Mouse (Mus musculus): ENCODE data around the gene Stard8.
"Not testable (repeated sequence)": the region's sequence is repeated elsewhere in the genome, so short reads cannot be mapped to it uniquely, and the experiment has no call there.

Gene Stard8

DNA sequence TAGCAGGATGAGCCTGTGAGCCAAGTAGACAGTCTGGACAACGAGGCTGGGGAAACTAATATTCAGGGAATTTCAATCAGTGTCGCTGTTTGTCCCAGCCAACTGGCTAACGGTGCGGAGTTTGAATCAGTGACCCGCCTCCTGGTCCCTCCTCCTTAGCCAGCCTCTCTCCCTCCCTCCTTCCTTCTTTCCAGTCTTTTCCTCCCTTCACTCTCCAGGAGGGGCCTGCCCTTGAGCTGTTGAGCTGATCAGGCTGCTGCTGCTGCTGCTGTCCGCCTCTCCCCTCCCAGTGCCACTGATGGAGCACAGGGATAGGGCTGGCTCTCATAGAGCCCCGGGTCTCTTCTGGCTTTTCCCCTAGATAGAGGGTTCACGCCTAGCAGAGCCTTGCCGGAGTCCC is at the start of gene Stard8:
Gene Stard8, plus strand, starts transcription at position 203 of the 400 bp plus-strand sequence.
- no peak for DNase-seq (ENCODE audit: low spot score in 2 of 2)

- peak in 1 of 2 experiments; percentile 12 for DNase-seq (ENCODE audit: low spot score in 2 of 2)
Observed at GRCm38 (mm10) chrX:98953941-98954340, 49.1 kb upstream of the Stard8 start.

- DNase-seq (ENCODE audit: low spot score in 2 of 2): no peak
Observed at GRCm38 (mm10) chrX:98958287-98958686, 44.8 kb upstream of the Stard8 start.

GRCm38 (mm10) chrX:98959050-98959449 is 44.0 kb upstream of the Stard8 start:
- no peak for DNase-seq (ENCODE audit: low spot score in 2 of 2)

DNA sequence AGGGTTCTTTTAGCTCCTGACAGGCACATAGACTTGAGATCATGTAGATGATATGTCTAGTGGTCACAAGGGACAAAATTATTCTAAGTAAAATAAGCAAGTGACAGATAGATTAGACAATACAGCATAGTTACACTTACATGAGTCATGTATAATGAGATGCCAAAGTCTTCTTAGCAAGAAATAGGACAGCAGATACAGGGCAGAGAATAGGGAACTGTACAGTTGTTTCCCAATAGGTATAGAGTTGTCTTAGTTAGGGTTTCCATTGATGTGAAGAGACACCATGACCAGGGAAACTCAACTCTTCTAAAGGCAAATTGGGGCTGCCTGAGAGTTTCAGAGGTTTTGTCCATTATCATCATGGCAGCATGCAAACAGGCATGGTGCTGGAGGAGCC is 39.3 kb upstream of the Stard8 start:
- no peak for DNase-seq (ENCODE audit: low spot score in 2 of 2)

DNA sequence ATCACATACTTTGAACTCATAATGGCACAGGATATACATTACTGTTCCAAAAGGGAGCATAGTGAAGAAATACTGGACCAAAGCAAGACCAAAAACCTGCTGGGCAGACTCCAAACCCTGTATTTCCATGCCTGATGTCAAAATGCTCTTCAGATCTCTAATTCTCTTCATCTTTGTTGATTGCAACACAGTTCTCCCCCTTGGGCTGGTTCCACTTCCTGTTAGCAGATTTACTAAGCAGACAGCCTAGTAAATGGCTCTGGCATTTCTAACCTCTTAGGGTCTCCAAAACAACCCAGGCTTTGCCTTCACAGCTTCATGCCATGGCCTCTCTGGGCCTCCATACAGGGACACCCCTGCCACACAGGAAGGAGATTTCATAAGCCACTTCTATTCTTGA is 38.5 kb upstream of the Stard8 start:
- DNase-seq (ENCODE audit: low spot score in 2 of 2): no peak

GRCm38 (mm10) chrX:98986611-98987010 is 16.4 kb upstream of the Stard8 start:
- not testable (repeated sequence) for DNase-seq (ENCODE audit: low spot score in 2 of 2)

- peak; percentile 31 to 42 for DNase-seq (ENCODE audit: low spot score in 2 of 2)
Observed at GRCm38 (mm10) chrX:98989574-98989973, 13.5 kb upstream of the Stard8 start.

GRCm38 (mm10) chrX:99002065-99002464 is 983 bp upstream of the Stard8 start:
- no peak for DNase-seq (ENCODE audit: low spot score in 2 of 2)

DNA sequence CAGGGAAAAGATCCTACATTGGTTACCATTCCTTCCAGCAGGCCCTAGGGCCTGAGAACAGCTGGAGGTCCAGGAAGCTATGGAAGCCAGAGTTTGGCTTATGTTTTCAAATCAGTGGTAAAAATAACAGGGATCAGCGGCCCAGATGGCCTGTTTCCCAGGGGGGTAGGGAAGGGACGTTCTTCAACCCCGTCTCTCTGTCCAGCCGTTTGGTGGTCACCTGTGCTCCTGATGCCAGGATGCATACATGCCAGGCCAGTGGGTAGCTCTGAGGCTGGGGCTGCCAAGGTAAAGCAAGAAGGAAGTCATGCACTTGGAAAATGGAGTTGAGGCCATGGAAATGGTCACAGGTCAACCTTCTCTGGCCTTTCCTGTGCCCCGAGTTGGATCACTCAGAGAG is 7.5 kb downstream of the Stard8 start:
- DNase-seq (ENCODE audit: low spot score in 2 of 2): no peak

GRCm38 (mm10) chrX:99011281-99011680 is 8.2 kb downstream of the Stard8 start:
- DNase-seq (ENCODE audit: low spot score in 2 of 2): no peak

DNA sequence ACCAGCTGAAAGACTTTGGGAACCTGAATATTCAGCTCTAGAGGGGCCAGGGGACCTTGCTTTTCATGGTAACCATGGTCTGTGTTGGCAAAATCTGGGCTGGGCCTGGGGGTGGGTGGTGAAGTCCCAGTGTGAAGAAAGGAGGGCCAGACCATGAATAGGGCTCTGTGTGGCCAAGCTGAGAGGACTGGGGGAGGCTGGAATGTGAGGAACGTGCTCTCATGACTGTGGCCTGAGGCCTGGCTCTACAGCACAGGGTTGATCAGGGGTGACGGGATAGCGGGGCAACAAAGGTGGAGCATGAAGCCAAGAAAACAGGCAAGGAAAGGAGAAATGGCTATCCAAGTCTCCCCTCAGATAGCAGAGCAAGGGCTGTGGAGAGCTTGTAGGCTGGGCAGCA is 9.4 kb downstream of the Stard8 start:
- no peak for DNase-seq (ENCODE audit: low spot score in 2 of 2)

GRCm38 (mm10) chrX:99015705-99016104 is 12.7 kb downstream of the Stard8 start:
- no peak for DNase-seq (ENCODE audit: low spot score in 2 of 2)

- no peak for DNase-seq (ENCODE audit: low spot score in 2 of 2)
Observed at GRCm38 (mm10) chrX:99016987-99017386, 13.9 kb downstream of the Stard8 start.

GRCm38 (mm10) chrX:99017874-99018273 is 14.8 kb downstream of the Stard8 start:
- DNase-seq (ENCODE audit: low spot score in 2 of 2): peak in 1 of 2 experiments; percentile 14

- no peak for DNase-seq (ENCODE audit: low spot score in 2 of 2)
Observed at GRCm38 (mm10) chrX:99019303-99019702, 16.3 kb downstream of the Stard8 start.

DNA sequence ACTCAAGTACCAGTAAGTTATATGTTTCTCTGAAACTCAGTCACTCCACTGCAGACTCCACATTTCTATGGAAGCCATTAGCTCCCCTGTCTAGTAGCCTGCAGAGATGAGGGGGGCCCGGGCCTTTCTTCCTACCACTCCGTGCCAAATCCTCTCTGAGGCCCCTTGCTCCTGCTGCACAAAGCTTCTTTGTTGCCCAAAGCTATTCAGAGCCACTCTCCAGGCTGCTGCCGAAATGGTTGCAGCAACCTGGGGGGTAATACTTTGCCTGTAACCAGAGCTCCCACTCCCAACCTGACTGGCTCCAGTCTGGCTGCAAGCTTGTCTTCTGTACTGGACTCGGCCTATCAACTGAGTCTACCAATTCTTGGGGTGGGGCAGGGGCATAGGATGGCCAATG is 17.2 kb downstream of the Stard8 start:
- no peak for DNase-seq (ENCODE audit: low spot score in 2 of 2)

DNA sequence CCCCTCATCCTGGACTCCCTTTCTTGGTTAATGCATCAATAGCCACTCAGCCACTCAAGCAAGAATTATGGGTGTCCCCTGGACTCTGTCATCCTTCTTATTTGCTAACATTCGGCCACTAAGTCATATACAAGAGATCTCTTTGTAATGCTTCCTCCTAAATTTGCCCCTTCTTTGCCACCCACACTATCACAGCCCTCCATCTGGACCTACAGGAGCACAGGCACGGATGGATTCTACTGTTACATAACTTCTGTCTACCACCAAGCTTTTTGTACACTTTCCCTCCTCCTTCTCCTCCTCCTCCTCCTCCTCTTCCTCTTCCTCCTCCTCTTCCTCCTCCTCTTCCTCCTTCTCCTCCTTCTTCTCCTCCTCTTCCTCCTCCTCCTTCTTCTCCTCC is 18.5 kb downstream of the Stard8 start:
- DNase-seq (ENCODE audit: low spot score in 2 of 2): no peak

DNA sequence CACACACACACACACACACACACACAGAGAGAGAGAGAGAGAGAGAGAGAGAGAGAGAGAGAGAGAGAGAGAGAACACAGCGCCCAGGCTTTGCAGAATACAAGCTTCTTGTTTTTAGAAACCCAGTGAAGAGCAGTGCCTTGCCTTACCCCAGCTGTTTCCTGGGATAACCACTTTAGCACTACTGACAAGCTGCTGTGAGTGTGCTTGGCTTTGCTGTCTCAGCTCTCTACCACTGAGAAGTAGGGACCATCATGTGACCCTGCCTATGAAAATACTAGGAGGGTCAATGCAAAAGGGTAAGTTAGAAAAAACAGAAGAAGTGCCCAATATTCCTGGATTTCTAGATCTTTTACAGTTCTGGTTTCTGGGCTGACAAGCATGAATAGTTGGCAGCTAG is 20.9 kb downstream of the Stard8 start:
- DNase-seq (ENCODE audit: low spot score in 2 of 2): no peak

- DNase-seq (ENCODE audit: low spot score in 2 of 2): no peak
Observed at GRCm38 (mm10) chrX:99035407-99035806, 32.4 kb downstream of the Stard8 start.

DNA sequence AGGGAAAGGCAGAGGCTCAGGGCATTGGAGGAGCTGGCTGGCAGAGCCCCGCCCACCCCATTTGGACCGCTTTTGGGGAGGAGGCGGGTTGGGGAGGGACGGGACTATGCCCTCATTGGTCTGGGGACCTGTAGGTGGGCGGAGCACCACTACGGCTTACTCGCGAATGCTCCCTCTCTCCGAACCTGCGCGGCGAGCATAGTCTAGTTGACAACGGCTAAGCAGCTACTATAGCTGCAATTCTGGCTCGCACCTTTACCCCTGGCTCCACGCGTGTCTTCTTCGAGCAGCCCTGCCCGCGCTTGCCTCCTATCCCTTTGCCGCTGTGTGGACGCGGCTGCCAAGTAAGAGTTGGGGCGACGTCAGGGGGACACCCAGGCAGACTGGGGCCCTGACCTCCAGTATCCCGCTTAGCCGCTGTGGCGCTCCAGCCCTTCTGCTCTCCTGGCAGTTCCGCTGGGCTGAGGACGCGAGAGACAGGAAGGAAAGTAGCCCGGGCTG is 39.5 kb downstream of the Stard8 start:
- DNase-seq (ENCODE audit: low spot score in 2 of 2): peak; percentile 63 to 75

- DNase-seq (ENCODE audit: low spot score in 2 of 2): no peak
Observed at GRCm38 (mm10) chrX:99043275-99043674, 40.2 kb downstream of the Stard8 start.

- no peak for DNase-seq (ENCODE audit: low spot score in 2 of 2)
Observed at GRCm38 (mm10) chrX:99043739-99044138, 40.7 kb downstream of the Stard8 start.

DNA sequence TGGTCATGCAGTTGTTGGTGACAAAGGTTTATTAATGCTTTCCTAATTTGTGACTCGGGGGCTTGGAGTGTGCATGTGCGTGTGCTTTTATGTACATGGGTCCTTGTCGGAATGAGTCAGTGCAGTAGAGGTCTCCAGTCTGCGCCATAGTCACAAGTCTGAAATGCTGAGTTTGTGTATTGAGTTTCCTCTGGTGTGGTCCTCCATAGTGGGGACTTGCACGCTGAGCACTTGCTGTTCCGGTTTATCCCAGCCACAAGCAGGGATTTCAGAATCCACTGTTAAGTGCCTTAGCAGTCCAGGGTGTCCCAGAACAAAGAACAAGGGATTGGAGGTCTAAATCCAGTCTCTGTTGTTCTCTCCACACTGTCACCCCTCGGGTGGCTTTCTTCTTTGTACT is 42.3 kb downstream of the Stard8 start:
- DNase-seq (ENCODE audit: low spot score in 2 of 2): no peak
